ENCODE assay signal across 16 mouse cellular contexts in genomic region chr1:123985324-123986024, GRCm38 (mm10).
"Had no signal": no experiment of that assay in that cellular context is flagged by ENCODE, and none has a peak within 500 bp of the region (broad histone marks: within the 10 kb centered on the region; RNA-seq: fewer than 3 reads in every experiment).

No protein-coding gene starts in this region.

- H3K36me3 ChIP-seq: neural tube, embryonic 13.5 days; neural tube, embryonic 15.5 days; stomach, embryonic 15.5 days had no signal

- H3K9ac ChIP-seq: neural tube, embryonic 13.5 days; neural tube, embryonic 15.5 days; stomach, embryonic 15.5 days had no signal

- H3K9me3 ChIP-seq: neural tube, embryonic 13.5 days; neural tube, embryonic 15.5 days; stomach, embryonic 15.5 days had no signal

- H3K27me3 ChIP-seq: neural tube, embryonic 13.5 days; neural tube, embryonic 15.5 days; stomach, embryonic 15.5 days had no signal

- H3K4me3 ChIP-seq: neural tube, embryonic 13.5 days; neural tube, embryonic 15.5 days; stomach, embryonic 15.5 days had no signal

- H3K4me1 ChIP-seq: neural tube, embryonic 13.5 days; neural tube, embryonic 15.5 days; stomach, embryonic 15.5 days had no signal

- H3K27ac ChIP-seq: neural tube, embryonic 13.5 days; neural tube, embryonic 15.5 days; stomach, embryonic 15.5 days; stomach, postnatal 0 days had no signal

- DNase-seq: retina, postnatal 1 day; right cerebral cortex, adult 18-20 months; right cerebral cortex, postnatal 14 days; right cerebral cortex, postnatal 25 days; right cerebral cortex, postnatal 4 days; spleen, adult 18-20 months; thymus, adult 18-20 months; thymus, adult 2 months; thymus, postnatal 14 days; thymus, postnatal 25 days; thymus, postnatal 36 days; thymus, postnatal 4 days had no signal

- H3K4me2 ChIP-seq: neural tube, embryonic 13.5 days; neural tube, embryonic 15.5 days; stomach, embryonic 15.5 days had no signal
